Mouse (Mus musculus): ENCODE data around the gene Snx11. TPM values are rescaled to one million over a fixed set of nuclear protein-coding genes. Genes with fewer than 3 reads are reported as not detected.
A peak's percentile ranks its signal among the peaks of the same experiment; 100 is the strongest.

Gene Snx11
- polyA plus RNA-seq, 1 experiment from 2014 or later: 14.3 TPM

- H3K27ac ChIP-seq (ENCODE audit: poor library complexity, severe bottlenecking): no peak overlapping the region
- peaks cover 34% of the 10 kb centered on the region for H3K27me3 ChIP-seq (replicated peaks)
- H3K9me3 ChIP-seq (replicated peaks): no peaks in the 10 kb centered on the region
- peaks cover 6% of the 10 kb centered on the region for H3K4me1 ChIP-seq (replicated peaks)
- no peak overlapping the region for H3K9ac ChIP-seq
- no peak for ATAC-seq (ENCODE audit: insufficient number of reproducible peaks, low FRiP score)
- H3K4me3 ChIP-seq: no peak overlapping the region
- H3K36me3 ChIP-seq: no peaks in the 10 kb centered on the region
- WGBS: 77% methylated on average over 14 of the region's 14 CpGs
- no peak overlapping the region for H3K4me2 ChIP-seq
These were observed 39.5 kb downstream of the Snx11 start for GRCm38 (mm10) chr11:96737673-96738471.

- H3K4me1 ChIP-seq (replicated peaks): peaks cover 6% of the 10 kb centered on the region
- H3K27me3 ChIP-seq (replicated peaks): peaks cover 22% of the 10 kb centered on the region
- peak overlapping the region; percentile 41 for H3K4me3 ChIP-seq
- H3K36me3 ChIP-seq: no peaks in the 10 kb centered on the region
- no peak overlapping the region for H3K27ac ChIP-seq (ENCODE audit: poor library complexity, severe bottlenecking)
- 0 out of 2 replicates have a peak, but pooled peaks have one; percentile 42 for ATAC-seq (ENCODE audit: insufficient number of reproducible peaks, low FRiP score)
- no peaks in the 10 kb centered on the region for H3K9me3 ChIP-seq (replicated peaks)
- peak overlapping the region; percentile 70 for H3K4me2 ChIP-seq
- peak overlapping the region; percentile 67 for H3K9ac ChIP-seq
- 15% methylated on average over 11 of the region's 11 CpGs for WGBS
These were observed 41.0 kb downstream of the Snx11 start for GRCm38 (mm10) chr11:96736361-96736760.

- peak overlapping the region; percentile 41 for H3K4me3 ChIP-seq
- 1% methylated on average over 19 of the region's 19 CpGs for WGBS
- peaks cover 6% of the 10 kb centered on the region for H3K4me1 ChIP-seq (replicated peaks)
- H3K27ac ChIP-seq (ENCODE audit: poor library complexity, severe bottlenecking): no peak overlapping the region
- no peaks in the 10 kb centered on the region for H3K36me3 ChIP-seq
- H3K9me3 ChIP-seq (replicated peaks): no peaks in the 10 kb centered on the region
- ATAC-seq (ENCODE audit: insufficient number of reproducible peaks, low FRiP score): 0 out of 2 replicates have a peak, but pooled peaks have one; percentile 51
- peaks cover 17% of the 10 kb centered on the region for H3K27me3 ChIP-seq (replicated peaks)
- H3K4me2 ChIP-seq: peak overlapping the region; percentile 70
- peak overlapping the region; percentile 67 for H3K9ac ChIP-seq
These were observed 41.5 kb downstream of the Snx11 start for GRCm38 (mm10) chr11:96735908-96736307.

GRCm38 (mm10) chr11:96732657-96733056 lies 44.7 kb downstream of the Snx11 start:
- 58% methylated on average over 4 of the region's 4 CpGs for WGBS
- no peak overlapping the region for H3K4me3 ChIP-seq
- no peak for ATAC-seq (ENCODE audit: insufficient number of reproducible peaks, low FRiP score)
- no peak overlapping the region for H3K27ac ChIP-seq (ENCODE audit: poor library complexity, severe bottlenecking)
- peaks cover 6% of the 10 kb centered on the region for H3K4me1 ChIP-seq (replicated peaks)
- no peaks in the 10 kb centered on the region for H3K9me3 ChIP-seq (replicated peaks)
- no peak overlapping the region for H3K9ac ChIP-seq
- H3K36me3 ChIP-seq: no peaks in the 10 kb centered on the region
- no peak overlapping the region for H3K4me2 ChIP-seq
- peaks cover 8% of the 10 kb centered on the region for H3K27me3 ChIP-seq (replicated peaks)

GRCm38 (mm10) chr11:96730327-96730726 lies 47.0 kb downstream of the Snx11 start:
- Histone ChIP-seq H3K4me3 (no peak overlapping the region), H3K9me3 (replicated peaks) (no peaks in the 10 kb centered on the region), H3K27me3 (replicated peaks) (no peaks in the 10 kb centered on the region; the same call in 1 of the 2 replicates), H3K36me3 (no peaks in the 10 kb centered on the region), H3K9ac (no peak overlapping the region), H3K4me2 (no peak overlapping the region), H3K27ac (ENCODE audit: poor library complexity, severe bottlenecking) (no peak overlapping the region), H3K4me1 (replicated peaks) (no peaks in the 10 kb centered on the region)
- no peak for ATAC-seq (ENCODE audit: insufficient number of reproducible peaks, low FRiP score)
- WGBS: 79% methylated on average over 5 of the region's 5 CpGs

GRCm38 (mm10) chr11:96729462-96729861 lies 47.9 kb downstream of the Snx11 start:
- Histone ChIP-seq H3K4me1 (replicated peaks) (peaks cover 3% of the 10 kb centered on the region; the same call in 1 of the 2 replicates), H3K4me2 (0 out of 2 replicates have a peak overlapping the region, but pooled peaks have one; percentile 5), H3K27me3 (replicated peaks) (no peaks in the 10 kb centered on the region; the same call in 1 of the 2 replicates), H3K27ac (ENCODE audit: poor library complexity, severe bottlenecking) (no peak overlapping the region), H3K9ac (no peak overlapping the region), H3K9me3 (replicated peaks) (no peaks in the 10 kb centered on the region), H3K4me3 (no peak overlapping the region), H3K36me3 (no peaks in the 10 kb centered on the region)
- no peak for ATAC-seq (ENCODE audit: insufficient number of reproducible peaks, low FRiP score)
- WGBS: 43% methylated on average over 9 of the region's 9 CpGs

- no peaks in the 10 kb centered on the region; the same call in 1 of the 2 replicates for H3K27me3 ChIP-seq (replicated peaks)
- no peak overlapping the region for H3K9ac ChIP-seq
- H3K36me3 ChIP-seq: no peaks in the 10 kb centered on the region
- no peaks in the 10 kb centered on the region for H3K9me3 ChIP-seq (replicated peaks)
- H3K4me3 ChIP-seq: no peak overlapping the region
- no peak for ATAC-seq (ENCODE audit: insufficient number of reproducible peaks, low FRiP score)
- WGBS: 73% methylated on average over 2 of the region's 2 CpGs
- H3K27ac ChIP-seq (ENCODE audit: poor library complexity, severe bottlenecking): no peak overlapping the region
- H3K4me1 ChIP-seq (replicated peaks): peaks cover 3% of the 10 kb centered on the region; the same call in 1 of the 2 replicates
- no peak overlapping the region for H3K4me2 ChIP-seq
These were observed 48.8 kb downstream of the Snx11 start for GRCm38 (mm10) chr11:96728577-96728976.

GRCm38 (mm10) chr11:96725833-96726232 lies 51.5 kb downstream of the Snx11 start:
- no peak for ATAC-seq (ENCODE audit: insufficient number of reproducible peaks, low FRiP score)
- H3K4me1 ChIP-seq (replicated peaks): peaks cover 3% of the 10 kb centered on the region; the same call in 1 of the 2 replicates
- no peaks in the 10 kb centered on the region; the same call in none of the 2 replicates for H3K27me3 ChIP-seq (replicated peaks)
- H3K9me3 ChIP-seq (replicated peaks): no peaks in the 10 kb centered on the region
- H3K4me3 ChIP-seq: no peak overlapping the region
- 29% methylated on average over 1 of the region's 1 CpGs for WGBS
- no peak overlapping the region for H3K9ac ChIP-seq
- no peaks in the 10 kb centered on the region for H3K36me3 ChIP-seq
- H3K4me2 ChIP-seq: no peak overlapping the region
- H3K27ac ChIP-seq (ENCODE audit: poor library complexity, severe bottlenecking): no peak overlapping the region

GRCm38 (mm10) chr11:96718609-96719008 lies 58.8 kb downstream of the Snx11 start:
- Histone ChIP-seq H3K9ac (no peak overlapping the region), H3K4me2 (no peak overlapping the region), H3K4me1 (replicated peaks) (no peaks in the 10 kb centered on the region), H3K27me3 (replicated peaks) (peaks cover 12% of the 10 kb centered on the region; the same call in 1 of the 2 replicates), H3K4me3 (no peak overlapping the region), H3K9me3 (replicated peaks) (no peaks in the 10 kb centered on the region), H3K27ac (ENCODE audit: poor library complexity, severe bottlenecking) (no peak overlapping the region), H3K36me3 (no peaks in the 10 kb centered on the region)
- no peak for ATAC-seq (ENCODE audit: insufficient number of reproducible peaks, low FRiP score)
- WGBS: 56% methylated on average over 7 of the region's 7 CpGs

All from heart, embryonic 12.5 days (tissue).